Mouse (Mus musculus) activated CD4-positive, CD25-positive, alpha-beta regulatory T cell (primary cell): ENCODE data around the gene Gm26558. TPM values are rescaled to one million over a fixed set of nuclear protein-coding genes. Genes with fewer than 3 reads are reported as not detected.

ENCODE experiments used
- polyA plus RNA-seq, 2 experiments: library from polyadenylated mRNA; unstranded; fragments of 100-300 nt; shearing (Covaris generic); gene quantifications; one replicate each; pipeline ENCODE4 v1.2.1; 2017

The Gm26558 gene
- 1 to 10 TPM; 5.9 to 7.5 TPM for polyA plus RNA-seq

DNA sequence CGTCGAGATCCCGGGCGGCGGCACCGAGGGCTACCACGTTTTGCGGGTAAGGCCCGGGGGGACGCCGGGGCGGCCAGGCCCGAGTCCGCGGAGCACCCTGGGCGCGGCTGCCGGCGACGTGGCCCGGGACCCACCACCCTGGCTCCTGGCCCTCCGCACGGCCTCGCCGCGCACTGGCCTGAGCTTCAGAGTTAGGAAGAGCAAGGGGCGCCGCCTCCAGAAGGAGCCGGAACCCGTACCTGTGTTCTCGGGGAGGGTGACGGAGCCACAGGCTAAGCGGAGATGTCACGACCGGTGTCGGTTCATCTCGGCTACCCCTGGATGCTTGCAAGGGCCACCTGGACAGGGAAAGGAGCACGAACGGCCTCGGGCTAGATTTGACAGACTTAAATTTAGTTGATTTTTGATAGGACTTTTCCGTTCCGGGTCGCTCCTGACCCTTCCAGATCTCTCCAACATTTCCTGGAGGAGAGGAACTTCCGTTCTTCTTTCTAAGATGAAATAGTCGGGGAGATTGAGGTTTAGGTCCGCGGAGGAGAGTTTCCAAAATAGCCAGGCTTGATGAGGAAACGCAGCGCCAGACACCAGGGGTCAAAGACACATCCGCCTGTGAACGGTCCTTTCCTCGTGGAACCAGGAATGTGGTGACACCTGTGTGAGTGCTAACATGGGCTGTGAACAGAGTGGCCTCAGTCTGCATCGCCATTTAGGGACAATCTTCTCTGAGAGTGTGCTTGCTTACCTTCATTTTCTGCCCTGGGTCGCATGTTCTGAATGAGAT lies at the start of gene Gm26558:
TSS of gene Gm26558 (minus strand) at position 394 of the 781 bp plus-strand sequence.

DNA sequence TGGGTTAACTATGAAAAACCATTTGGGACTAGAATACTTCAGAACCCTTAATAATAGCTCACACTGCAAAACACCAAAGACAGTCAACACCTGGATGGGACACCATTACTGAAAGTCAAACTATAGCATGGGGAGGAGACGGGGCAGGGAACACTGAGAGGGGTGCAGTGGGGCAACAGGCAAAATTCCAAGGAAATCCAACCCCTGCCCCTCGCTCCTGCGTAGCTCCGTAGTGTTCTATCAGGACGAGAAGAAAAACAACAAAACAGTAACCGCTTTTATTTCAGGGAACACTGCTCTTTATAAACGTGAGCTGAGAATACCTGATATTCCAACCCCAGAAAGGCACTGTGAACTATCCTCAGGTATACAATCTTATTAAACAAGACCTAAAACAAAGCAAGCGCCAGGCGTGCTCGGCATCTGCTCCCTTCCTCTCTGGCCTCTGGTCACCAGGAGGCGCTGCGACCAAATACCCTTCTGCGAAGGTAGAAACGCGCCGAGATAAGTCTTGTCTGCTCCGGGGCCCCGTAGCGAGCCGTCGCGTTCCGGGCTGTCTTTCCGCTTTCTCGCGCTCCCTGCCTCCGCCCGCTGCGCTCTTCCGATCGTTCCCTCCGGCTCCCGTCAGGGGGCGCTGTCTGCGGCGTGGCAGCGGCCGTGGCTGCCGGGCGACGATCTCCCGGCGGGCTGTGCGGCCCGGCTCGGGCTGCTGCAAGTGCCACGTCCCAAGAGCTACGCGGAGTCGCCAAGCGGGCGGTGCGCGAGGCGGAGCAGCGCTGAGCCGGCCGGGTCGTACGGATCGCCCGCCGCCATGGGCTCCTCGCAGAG lies 807 bp downstream of the Gm26558 start, which contains the start of gene Gorasp2:
TSS of gene Gorasp2 (plus strand) at position 690 of the 828 bp plus-strand sequence.

Other genes with a start within 250 kb of the Gm26558 start
- gene Sp5, start 187.2 kb downstream of the Gm26558 start, polyA plus RNA-seq: not detected
- gene Erich2, start 153.3 kb downstream of the Gm26558 start, polyA plus RNA-seq: under 1 TPM in 1 of 2 experiments, not detected in 1; 0.08 TPM
- under 1 TPM in 1 of 2 experiments, not detected in 1; 0.22 TPM for gene Gad1, start 109.0 kb downstream of the Gm26558 start, polyA plus RNA-seq
- 100 to 1,000 TPM; 105 to 110 TPM for gene Gorasp2, start 532 bp downstream of the Gm26558 start, polyA plus RNA-seq
- 10 to 100 TPM; 60.2 to 87.7 TPM for gene Tlk1, start 163.6 kb upstream of the Gm26558 start, polyA plus RNA-seq